In the genomic region with DNA sequence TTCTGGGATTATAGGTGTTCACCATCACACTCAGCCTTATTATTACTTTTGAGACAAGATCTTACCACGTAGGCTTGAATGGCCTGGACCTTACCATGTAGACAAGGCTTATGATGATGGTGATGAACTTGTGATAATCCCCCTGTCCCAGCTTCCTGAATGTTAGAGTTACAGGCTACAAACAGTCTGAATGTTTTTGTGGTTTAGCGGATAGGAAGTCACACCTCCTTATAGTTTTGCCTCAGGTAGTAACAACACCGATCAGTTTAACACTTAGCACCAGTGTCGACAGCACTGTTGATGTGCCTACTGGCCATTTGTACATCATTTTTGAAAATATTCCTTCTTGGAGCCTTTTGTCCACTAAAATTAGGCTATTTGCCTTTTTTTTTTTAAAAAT, we compare ENCODE assay signal across 21 mouse cellular contexts. TPM values are rescaled to one million over a fixed set of nuclear protein-coding genes. Genes with fewer than 3 reads are reported as not detected.
DNase-seq lines count a peak whose midpoint lies in the region; ATAC-seq lines count a peak whose summit lies in the region.
"Had no signal": no experiment of that assay in that cellular context is flagged by ENCODE, and none has a peak within 500 bp of the region (broad histone marks: within the 10 kb centered on the region; RNA-seq: fewer than 3 reads in every experiment).

No protein-coding gene starts in this region.

- H3K27me3 ChIP-seq in midbrain, embryonic 11.5 days (ENCODE audit: control insufficient read depth, insufficient read depth, low read length), result no peaks in the 10 kb centered on the region
- no peaks in the 10 kb centered on the region for H3K27me3 ChIP-seq in midbrain, embryonic 16.5 days (ENCODE audit: control insufficient read depth, insufficient read depth, low read depth, low read length)
- H3K27me3 ChIP-seq: CH12.LX had no signal

- ATAC-seq in midbrain, embryonic 11.5 days (ENCODE audit: low FRiP score), result no peak
- ATAC-seq in midbrain, embryonic 16.5 days, result no peak
- ATAC-seq: activated CD4-positive, CD25-positive, alpha-beta regulatory T cell, adult 4 months; CD4-positive, CD25-positive, alpha-beta regulatory T cell, adult 4 months; Patski had no signal

- no peaks in the 10 kb centered on the region for H3K4me1 ChIP-seq in midbrain, embryonic 11.5 days (ENCODE audit: control insufficient read depth, insufficient read depth, low read length)
- H3K4me1 ChIP-seq in midbrain, embryonic 16.5 days (ENCODE audit: control insufficient read depth, insufficient read depth, low read length), result no peaks in the 10 kb centered on the region

- no peak overlapping the region for H3K9ac ChIP-seq in midbrain, embryonic 11.5 days (ENCODE audit: low read length)
- no peak overlapping the region for H3K9ac ChIP-seq in midbrain, embryonic 16.5 days (ENCODE audit: low read depth, low read length)

- intact Hi-C loops in heart, postnatal 25 days (cut with DNase I), result no loop called here
- intact Hi-C loops in left cerebral cortex, postnatal 4 days (cut with DNase I), result no loop called here

- H3K36me3 ChIP-seq in midbrain, embryonic 11.5 days (ENCODE audit: control insufficient read depth, insufficient read depth, low read length), result no peaks in the 10 kb centered on the region
- H3K36me3 ChIP-seq in midbrain, embryonic 16.5 days (ENCODE audit: control insufficient read depth, insufficient read depth, low read length), result no peaks in the 10 kb centered on the region
- H3K36me3 ChIP-seq: G1E had no signal

- DNase-seq in heart, adult 11 months, result peak; percentile 60
- DNase-seq in heart, postnatal 25 days (ENCODE audit: low spot score), result no peak
- peak; percentile 56 for DNase-seq in midbrain, embryonic 11.5 days (ENCODE audit: low spot score, missing footprints)
- DNase-seq in natural killer cell, adult 2 months (ENCODE audit: low spot score in 2 of 2), result peak; percentile 13 to 49
- no peak for DNase-seq in left cerebral cortex, postnatal 4 days
- DNase-seq: adrenal gland, adult 2 months; adrenal gland, adult 8-10 months; adrenal gland, postnatal 10 days; adrenal gland, postnatal 14 days; adrenal gland, postnatal 25 days; adrenal gland, postnatal 36 days; B cell, adult 2 months; cerebellum, adult 11 months; cerebellum, adult 11-12 months; cerebellum, adult 18-20 months had no signal

- no peak overlapping the region for H3K4me2 ChIP-seq in midbrain, embryonic 11.5 days
- H3K4me2 ChIP-seq in midbrain, embryonic 16.5 days (ENCODE audit: low read length), result no peak overlapping the region

- no peak overlapping the region for H3K4me3 ChIP-seq in midbrain, embryonic 11.5 days (ENCODE audit: low read depth, low read length)
- H3K4me3 ChIP-seq in midbrain, embryonic 16.5 days (ENCODE audit: low read depth, low read length), result no peak overlapping the region

- H3K27ac ChIP-seq in midbrain, embryonic 11.5 days (ENCODE audit: low read depth, low read length), result no peak overlapping the region
- no peak overlapping the region for H3K27ac ChIP-seq in midbrain, embryonic 16.5 days (ENCODE audit: low read length)

- WGBS in midbrain, embryonic 11.5 days, result 89% methylated on average over 4 of the region's 4 CpGs
- 96% methylated on average over 4 of the region's 4 CpGs for WGBS in midbrain, embryonic 16.5 days

- H3K9me3 ChIP-seq in midbrain, embryonic 11.5 days (ENCODE audit: control insufficient read depth, low read length), result no peaks in the 10 kb centered on the region
- no peaks in the 10 kb centered on the region for H3K9me3 ChIP-seq in midbrain, embryonic 16.5 days (replicated peaks; ENCODE audit: control insufficient read depth, low read length, poor library complexity, severe bottlenecking)
- H3K9me3 ChIP-seq: G1E had no signal

RNA-seq across cellular contexts. Expression of a gene that starts 43.4 kb away (rescaled TPM):
- 1 to 10 TPM; 4.1 to 4.8 TPM for total RNA-seq in heart, postnatal 25 days (2021)
- polyA plus RNA-seq in midbrain, embryonic 11.5 days (2014; fragmentation: Nextera tagmentation; extraction: Ambion mirVana), result 17.7 and 21.2 TPM in 2 replicates
- polyA plus RNA-seq in midbrain, embryonic 16.5 days (2015; fragmentation: Nextera tagmentation; extraction: Ambion mirVana), result 25.2 and 27.1 TPM in 2 replicates
- 10 to 100 TPM; 29.6 to 33.5 TPM for total RNA-seq in left cerebral cortex, postnatal 4 days (2021)

Comparison
In these comparisons a context has a peak if more than half of its experiments do, and no peak if none do; other contexts are left out.
1. DNase-seq: peak in heart, adult 11 months (single experiment), midbrain, embryonic 11.5 days (single experiment) and natural killer cell, adult 2 months (2 of 2); none in heart, postnatal 25 days (single experiment) and left cerebral cortex, postnatal 4 days (single experiment).
2. RNA of a gene that starts 43.4 kb away (total RNA-seq): 29.6 to 33.5 TPM in left cerebral cortex, postnatal 4 days; 4.1 to 4.8 TPM in heart, postnatal 25 days; every median in the first group is over 4 times any median in the second.